Mouse (Mus musculus) urinary bladder, adult 18-20 months (tissue): ENCODE measurements around the gene Prkn.
A peak's percentile ranks its signal among the peaks of the same experiment; 100 is the strongest.

ENCODE experiments used
- DNase-seq, 2 experiments: peaks; one replicate each; pipeline ENCODE4 v3.0.0; 2022; ENCODE audit warnings: low spot score in 2 of 2, mixed read lengths in 2 of 2

Prkn gene

GRCm38 (mm10) chr17:11910668-11911398 is 1070.6 kb downstream of the Prkn start:
- DNase-seq, result no peak

GRCm38 (mm10) chr17:11912136-11912535 is 1072.0 kb downstream of the Prkn start:
- no peak for DNase-seq

- peak in 1 of 2 experiments; percentile 37 for DNase-seq
These were observed 1072.7 kb downstream of the Prkn start for GRCm38 (mm10) chr17:11912872-11913365.

- no peak for DNase-seq
These were observed 1073.4 kb downstream of the Prkn start for GRCm38 (mm10) chr17:11913620-11914019.

- DNase-seq, result no peak
These were observed 1074.3 kb downstream of the Prkn start for GRCm38 (mm10) chr17:11914451-11914850.

GRCm38 (mm10) chr17:11918123-11918801 is 1078.1 kb downstream of the Prkn start:
- peak in 1 of 2 experiments; percentile 14 for DNase-seq

GRCm38 (mm10) chr17:11919581-11919980 is 1079.4 kb downstream of the Prkn start:
- no peak for DNase-seq

GRCm38 (mm10) chr17:11921026-11921425 is 1080.8 kb downstream of the Prkn start:
- DNase-seq, result no peak

- no peak for DNase-seq
These were observed 1083.8 kb downstream of the Prkn start for GRCm38 (mm10) chr17:11923989-11924388.

- DNase-seq, result no peak
These were observed 1086.7 kb downstream of the Prkn start for GRCm38 (mm10) chr17:11926865-11927386.

- no peak for DNase-seq
These were observed 1091.5 kb downstream of the Prkn start for GRCm38 (mm10) chr17:11931641-11932040.

- no peak for DNase-seq
These were observed 1093.6 kb downstream of the Prkn start for GRCm38 (mm10) chr17:11933737-11934136.

GRCm38 (mm10) chr17:11947436-11947835 is 1107.3 kb downstream of the Prkn start:
- no peak for DNase-seq

GRCm38 (mm10) chr17:11949551-11950197 is 1109.5 kb downstream of the Prkn start:
- no peak for DNase-seq

GRCm38 (mm10) chr17:11950198-11950594 is 1110.0 kb downstream of the Prkn start:
- no peak for DNase-seq

- no peak for DNase-seq
These were observed 1115.1 kb downstream of the Prkn start for GRCm38 (mm10) chr17:11955317-11955716.

GRCm38 (mm10) chr17:11960492-11960891 is 1120.3 kb downstream of the Prkn start:
- no peak for DNase-seq

GRCm38 (mm10) chr17:11962808-11963207 is 1122.6 kb downstream of the Prkn start:
- no peak for DNase-seq

- DNase-seq, result no peak
These were observed 1130.0 kb downstream of the Prkn start for GRCm38 (mm10) chr17:11970160-11970559.

- peak in 1 of 2 experiments; percentile 20 for DNase-seq
These were observed 1132.4 kb downstream of the Prkn start for GRCm38 (mm10) chr17:11972550-11972949.

- no peak for DNase-seq
These were observed 1133.0 kb downstream of the Prkn start for GRCm38 (mm10) chr17:11972969-11973787.
